Mouse (Mus musculus) myocyte (in vitro differentiated cells): ENCODE results near the gene Pik3c2a. TPM values are rescaled to one million over a fixed set of nuclear protein-coding genes. Genes with fewer than 3 reads are reported as not detected.

Experiments used
- H3K27me3 ChIP-seq: one replicate; pipeline ENCODE4 v1.6.1; 2011; ENCODE audit not compliant: control insufficient read depth, insufficient read depth, insufficient read length
- H3K36me3 ChIP-seq: one replicate; pipeline ENCODE4 v1.6.1; 2011; ENCODE audit not compliant: control insufficient read depth, insufficient read depth
- H3K4me2 ChIP-seq: one replicate; pipeline ENCODE4 v1.6.1; 2011; ENCODE audit warnings: low read depth, control low read depth
- H3K4me3 ChIP-seq: one replicate; pipeline ENCODE4 v1.5.1; 2011; ENCODE audit warnings: mild to moderate bottlenecking, control low read depth, moderate library complexity
- H3K79me2 ChIP-seq: one replicate; pipeline ENCODE4 v1.6.1; 2011; ENCODE audit not compliant: control insufficient read depth, insufficient read depth
- H3ac ChIP-seq: one replicate; pipeline ENCODE4 v1.6.1; 2011; ENCODE audit not compliant: control insufficient read depth, insufficient read length
- CEBPB ChIP-seq: IDR thresholded peaks from 2 replicates; pipeline ENCODE4 v1.6.1; 2011; ENCODE audit warnings: mild to moderate bottlenecking, moderate library complexity; ENCODE audit not compliant: poor library complexity, insufficient read depth, severe bottlenecking
- E2F4 ChIP-seq: IDR thresholded peaks from one replicate; pipeline ENCODE4 v1.6.1; 2011; ENCODE audit warnings: mild to moderate bottlenecking, control low read depth, moderate library complexity; ENCODE audit not compliant: insufficient read depth
- MAX ChIP-seq: IDR thresholded peaks from one replicate; pipeline ENCODE4 v1.6.1; 2011; ENCODE audit warnings: low read depth, mild to moderate bottlenecking, control low read depth
- MYOD1 ChIP-seq, 3 experiments: IDR thresholded peaks; one replicate each; pipeline ENCODE4 v1.6.1; 2011; ENCODE audit warnings: control low read depth in 2 of 3, low read depth in 2 of 3, mild to moderate bottlenecking in 2 of 3, moderate library complexity in 1 of 3; ENCODE audit not compliant: insufficient read length in 2 of 3, control insufficient read depth in 1 of 3
- MYOG ChIP-seq, 3 experiments: IDR thresholded peaks; one replicate each; pipeline ENCODE4 v1.6.1; 2011; ENCODE audit warnings: control low read depth in 2 of 3, low read depth in 2 of 3, mild to moderate bottlenecking in 2 of 3; ENCODE audit not compliant: insufficient read length in 2 of 3, control insufficient read depth in 1 of 3, insufficient read depth in 1 of 3
- POLR2A ChIP-seq: IDR thresholded peaks from one replicate; pipeline ENCODE4 v1.6.1; 2011; ENCODE audit warnings: low read depth, mild to moderate bottlenecking, control low read depth, moderate library complexity; ENCODE audit not compliant: insufficient read length
- POLR2AphosphoS2 ChIP-seq: IDR thresholded peaks from one replicate; pipeline ENCODE4 v1.6.1; 2011; ENCODE audit warnings: low read depth, control low read depth; ENCODE audit not compliant: insufficient read length
- REST ChIP-seq: IDR thresholded peaks from one replicate; pipeline ENCODE4 v1.6.1; 2011; ENCODE audit warnings: mild to moderate bottlenecking, control low read depth, moderate library complexity; ENCODE audit not compliant: insufficient read depth, insufficient read length
- SRF ChIP-seq: IDR thresholded peaks from one replicate; pipeline ENCODE4 v1.6.1; 2011; ENCODE audit warnings: low read depth; ENCODE audit not compliant: control insufficient read depth, insufficient read length
- TCF12 ChIP-seq: IDR thresholded peaks from one replicate; pipeline ENCODE4 v1.6.1; 2011; ENCODE audit warnings: mild to moderate bottlenecking, control low read depth; ENCODE audit not compliant: poor library complexity, insufficient read depth, severe bottlenecking
- TCF3 ChIP-seq: IDR thresholded peaks from one replicate; pipeline ENCODE4 v1.6.1; 2011; ENCODE audit warnings: low read depth, control low read depth; ENCODE audit not compliant: insufficient read length
- USF1 ChIP-seq: IDR thresholded peaks from one replicate; pipeline ENCODE4 v1.6.1; 2011; ENCODE audit warnings: low read depth, mild to moderate bottlenecking, control low read depth, moderate library complexity
- polyA plus RNA-seq: library from polyadenylated mRNA; unstranded; fragments of >200 nt; fragmentation: generic; extraction: Trizol; gene quantifications from one replicate; pipeline ENCODE4 v1.2.1, GENCODE M21; 2012; ENCODE audit warnings: missing spikeins

Gene Pik3c2a
- polyA plus RNA-seq, 1 experiment: 2.0 TPM

DNA sequence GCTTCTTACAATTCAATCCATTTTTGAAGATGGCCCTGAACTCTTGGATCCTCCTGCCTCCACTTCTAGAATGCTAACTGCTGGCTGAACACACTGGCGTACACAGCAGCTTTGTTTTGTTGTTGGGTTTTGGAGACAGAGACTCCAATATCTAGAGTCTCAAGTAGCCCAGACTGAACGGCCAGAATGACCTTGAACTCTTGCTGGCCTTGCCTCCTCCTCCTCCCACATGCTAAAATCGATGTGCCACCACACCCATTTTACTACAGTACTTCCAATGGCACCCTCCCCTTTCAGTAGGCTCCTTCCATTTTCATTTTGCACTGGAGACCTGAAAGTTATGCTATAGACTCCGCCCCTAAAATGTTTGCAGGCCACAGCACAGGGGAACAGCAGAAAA, 142.1 kb downstream of the Pik3c2a start:
- Histone ChIP-seq H3K27me3 (peaks cover 5% of the 10 kb centered on the region), H3K4me2 (no peak overlapping the region), H3K79me2 (no peaks in the 10 kb centered on the region), H3K4me3 (no peak overlapping the region), H3K36me3 (no peaks in the 10 kb centered on the region), H3ac (no peak overlapping the region)
- TF ChIP-seq TCF12 (no peak), CEBPB (no peak), TCF3 (no peak), USF1 (no peak), E2F4 (no peak), REST (no peak), MYOD1 (IDR thresholded peaks at IDR 0.05; ENCODE audit: control insufficient read depth in 1 of 3, insufficient read length in 2 of 3, low read depth in 2 of 3) (no peak), MAX (no peak), MYOG (IDR thresholded peaks at IDR 0.05; ENCODE audit: control insufficient read depth in 1 of 3, insufficient read depth in 1 of 3, insufficient read length in 2 of 3, low read depth in 2 of 3) (no peak), POLR2AphosphoS2 (no peak), SRF (no peak), POLR2A (no peak)

GRCm38 (mm10) chr7:116298851-116299250, 144.4 kb downstream of the Pik3c2a start:
- Histone ChIP-seq H3K4me2 (no peak overlapping the region), H3K27me3 (no peaks in the 10 kb centered on the region), H3ac (no peak overlapping the region), H3K79me2 (no peaks in the 10 kb centered on the region), H3K4me3 (no peak overlapping the region), H3K36me3 (no peaks in the 10 kb centered on the region)
- TF ChIP-seq E2F4: no peak
- no peak for TF ChIP-seq SRF
- no peak for TF ChIP-seq MAX
- no peak for TF ChIP-seq TCF3
- TF ChIP-seq CEBPB: no peak
- no peak for TF ChIP-seq REST
- TF ChIP-seq TCF12: no peak
- TF ChIP-seq MYOG (IDR thresholded peaks at IDR 0.05; ENCODE audit: control insufficient read depth in 1 of 3, insufficient read depth in 1 of 3, insufficient read length in 2 of 3, low read depth in 2 of 3): no peak
- TF ChIP-seq USF1: no peak
- TF ChIP-seq POLR2A: no peak
- TF ChIP-seq MYOD1 (IDR thresholded peaks at IDR 0.05; ENCODE audit: control insufficient read depth in 1 of 3, insufficient read length in 2 of 3, low read depth in 2 of 3): no peak
- TF ChIP-seq POLR2AphosphoS2: no peak

DNA sequence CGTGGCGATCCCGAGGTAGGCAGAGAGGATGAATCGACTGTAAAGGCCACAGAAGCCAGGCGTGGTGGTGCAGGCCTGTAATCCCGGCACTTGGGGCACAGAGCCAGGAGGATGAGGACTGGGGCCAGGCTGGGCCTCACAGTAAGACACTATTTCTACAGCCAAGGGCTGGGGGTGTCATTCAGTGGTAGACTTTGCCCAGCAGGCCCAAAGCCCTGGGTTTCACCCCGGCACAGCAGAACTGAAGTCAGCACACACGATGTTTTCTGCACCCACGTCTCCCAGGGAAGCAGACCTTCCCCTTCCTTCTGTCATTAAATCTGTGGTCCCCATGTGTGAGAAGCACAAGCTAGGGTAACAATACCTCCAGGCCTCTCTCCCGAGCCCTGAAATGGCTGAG, 144.9 kb downstream of the Pik3c2a start:
- Histone ChIP-seq H3K79me2 (no peaks in the 10 kb centered on the region), H3K4me3 (no peak overlapping the region), H3K36me3 (no peaks in the 10 kb centered on the region), H3ac (no peak overlapping the region), H3K27me3 (no peaks in the 10 kb centered on the region), H3K4me2 (no peak overlapping the region)
- no peak for TF ChIP-seq MYOD1 (IDR thresholded peaks at IDR 0.05; ENCODE audit: control insufficient read depth in 1 of 3, insufficient read length in 2 of 3, low read depth in 2 of 3)
- no peak for TF ChIP-seq SRF
- no peak for TF ChIP-seq POLR2AphosphoS2
- TF ChIP-seq TCF3: no peak
- no peak for TF ChIP-seq POLR2A
- TF ChIP-seq REST: no peak
- no peak for TF ChIP-seq TCF12
- TF ChIP-seq MAX: no peak
- TF ChIP-seq MYOG (IDR thresholded peaks at IDR 0.05; ENCODE audit: control insufficient read depth in 1 of 3, insufficient read depth in 1 of 3, insufficient read length in 2 of 3, low read depth in 2 of 3): no peak
- no peak for TF ChIP-seq USF1

- TF ChIP-seq E2F4: no peak
- TF ChIP-seq MYOD1 (IDR thresholded peaks at IDR 0.05; ENCODE audit: control insufficient read depth in 1 of 3, insufficient read length in 2 of 3, low read depth in 2 of 3): no peak
- TF ChIP-seq USF1: no peak
- TF ChIP-seq REST: no peak
- no peak for TF ChIP-seq MAX
- no peak for TF ChIP-seq SRF
- TF ChIP-seq TCF3: no peak
- Histone ChIP-seq H3K27me3 (peaks cover 8% of the 10 kb centered on the region), H3K79me2 (no peaks in the 10 kb centered on the region), H3ac (no peak overlapping the region), H3K4me3 (no peak overlapping the region), H3K36me3 (no peaks in the 10 kb centered on the region), H3K4me2 (no peak overlapping the region)
Observed at GRCm38 (mm10) chr7:116294961-116295360, 148.3 kb downstream of the Pik3c2a start.

DNA sequence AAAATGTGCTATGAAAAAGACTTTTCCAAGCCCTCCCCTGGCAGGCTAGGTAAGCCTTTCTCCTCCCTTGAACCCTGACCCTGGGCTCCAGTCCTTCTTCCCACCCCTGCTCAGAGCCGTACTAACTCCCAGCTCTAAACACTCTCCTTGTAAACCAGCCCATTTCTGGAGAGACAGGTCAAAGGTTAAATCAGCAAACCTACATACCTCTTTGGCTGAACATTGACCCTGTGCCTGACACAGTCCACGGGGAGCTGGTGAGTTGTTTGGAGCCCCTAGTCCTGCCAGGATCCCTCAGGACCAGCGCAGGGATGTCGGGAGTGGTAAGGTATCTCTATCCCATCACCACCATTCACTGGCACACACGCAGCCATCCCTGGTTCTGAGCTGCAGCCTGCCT, 150.9 kb downstream of the Pik3c2a start:
- H3K36me3 ChIP-seq: no peaks in the 10 kb centered on the region
- no peaks in the 10 kb centered on the region for H3K79me2 ChIP-seq
- peaks cover 8% of the 10 kb centered on the region for H3K27me3 ChIP-seq
- no peak overlapping the region for H3K4me2 ChIP-seq
- H3K4me3 ChIP-seq: no peak overlapping the region
- TF ChIP-seq TCF12 (no peak), USF1 (no peak), CEBPB (no peak), POLR2A (no peak), SRF (no peak), REST (no peak), E2F4 (no peak), TCF3 (no peak)
- no peak overlapping the region for H3ac ChIP-seq
